Mouse (Mus musculus) forebrain, embryonic 15.5 days (tissue): ENCODE data around the gene Slc22a16. TPM values are rescaled to one million over a fixed set of nuclear protein-coding genes. Genes with fewer than 3 reads are reported as not detected.

ENCODE experiments used
- ATAC-seq: fragments of 200-750 bp; cut with Nextera tagmentation; replicated peaks from 2 replicates; pipeline ENCODE4 v1.8.0; 2017; ENCODE audit warnings: mild to moderate bottlenecking, moderate TSS enrichment, moderate library complexity
- H3K27ac ChIP-seq: fragments of 300-500 bp; sonication (generic); replicated peaks from 2 replicates; pipeline ENCODE4 v1.5.1; 2015; ENCODE audit warnings: mild to moderate bottlenecking, inconsistent platforms
- H3K27me3 ChIP-seq: fragments of 300-500 bp; sonication (generic); 2 replicates; pipeline ENCODE4 v1.6.1; 2015; ENCODE audit warnings: inconsistent platforms
- H3K36me3 ChIP-seq: fragments of 300-500 bp; sonication (generic); 2 replicates; pipeline ENCODE4 v1.6.1; 2015; ENCODE audit warnings: mild to moderate bottlenecking, inconsistent platforms
- H3K4me1 ChIP-seq: fragments of 300-500 bp; sonication (generic); 2 replicates; pipeline ENCODE4 v1.6.1; 2015; ENCODE audit warnings: inconsistent platforms
- H3K4me2 ChIP-seq: fragments of 300-500 bp; sonication (generic); replicated peaks from 2 replicates; pipeline ENCODE4 v1.6.1; 2015; ENCODE audit warnings: mild to moderate bottlenecking, inconsistent platforms
- H3K4me3 ChIP-seq: fragments of 300-500 bp; sonication (generic); 2 replicates; pipeline ENCODE4 v1.5.1; 2015; ENCODE audit warnings: mild to moderate bottlenecking, inconsistent platforms
- H3K9ac ChIP-seq: fragments of 300-500 bp; sonication (generic); replicated peaks from 2 replicates; pipeline ENCODE4 v1.6.1; 2015; ENCODE audit warnings: mild to moderate bottlenecking, inconsistent platforms
- H3K9me3 ChIP-seq: fragments of 300-500 bp; sonication (generic); 2 replicates; pipeline ENCODE4 v1.6.1; 2016; ENCODE audit warnings: inconsistent platforms
- WGBS: fragments of 180-500 bp; shearing (Covaris S2); methylation state at CpG from one replicate; pipeline ENCODE4 v1.1.7; 2015; ENCODE audit warnings: mixed read lengths; 5-methylcytosine and 5-hydroxymethylcytosine counted together
- polyA plus RNA-seq: library from polyadenylated mRNA; unstranded; fragments of >200 nt; fragmentation: Nextera tagmentation; extraction: Ambion mirVana; gene quantifications from 2 replicates; pipeline ENCODE4 v1.2.1, GENCODE M21; 2015

The Slc22a16 gene
- polyA plus RNA-seq, 1 experiment from 2014 or later, result not detected

GRCm38 (mm10) chr10:40629140-40629539, 59.0 kb downstream of the Slc22a16 start:
- H3K27me3 ChIP-seq, result no peaks in the 10 kb centered on the region
- 74% methylated on average over 7 of the region's 7 CpGs for WGBS
- H3K4me3 ChIP-seq, result no peak overlapping the region
- H3K4me1 ChIP-seq, result 0 out of 2 replicates have a peak, but pooled peaks cover 3% of the 10 kb centered on the region
- no peak for ATAC-seq
- H3K27ac ChIP-seq, result no peak overlapping the region
- H3K36me3 ChIP-seq, result no peaks in the 10 kb centered on the region
- H3K4me2 ChIP-seq, result no peak overlapping the region
- no peak overlapping the region for H3K9ac ChIP-seq
- no peaks in the 10 kb centered on the region for H3K9me3 ChIP-seq

- no peak for ATAC-seq
- no peaks in the 10 kb centered on the region for H3K9me3 ChIP-seq
- H3K9ac ChIP-seq, result no peak within 1 kb of the TSS
- H3K4me3 ChIP-seq, result no peak within 1 kb of the TSS
- H3K4me1 ChIP-seq, result 0 out of 2 replicates have a peak, but pooled peaks cover 3% of the 10 kb centered on the region
- no peak within 1 kb of the TSS for H3K27ac ChIP-seq
- 65% methylated on average over 8 of the region's 8 CpGs for WGBS
- no peaks in the 10 kb centered on the region for H3K27me3 ChIP-seq
- no peak within 1 kb of the TSS for H3K4me2 ChIP-seq
- no peaks in the 10 kb centered on the region for H3K36me3 ChIP-seq
These were observed 59.6 kb downstream of the Slc22a16 start, which contains the start of gene Ddo for GRCm38 (mm10) chr10:40629656-40630311. Ddo (plus strand) TSS chr10:40630011.

GRCm38 (mm10) chr10:40630457-40630856, 60.3 kb downstream of the Slc22a16 start:
- Histone ChIP-seq H3K27ac (no peak overlapping the region), H3K4me1 (0 out of 2 replicates have a peak, but pooled peaks cover 3% of the 10 kb centered on the region), H3K4me2 (no peak overlapping the region), H3K27me3 (no peaks in the 10 kb centered on the region), H3K36me3 (no peaks in the 10 kb centered on the region), H3K9ac (no peak overlapping the region), H3K4me3 (no peak overlapping the region), H3K9me3 (no peaks in the 10 kb centered on the region)
- WGBS, result 64% methylated on average over 5 of the region's 5 CpGs
- ATAC-seq, result no peak

DNA sequence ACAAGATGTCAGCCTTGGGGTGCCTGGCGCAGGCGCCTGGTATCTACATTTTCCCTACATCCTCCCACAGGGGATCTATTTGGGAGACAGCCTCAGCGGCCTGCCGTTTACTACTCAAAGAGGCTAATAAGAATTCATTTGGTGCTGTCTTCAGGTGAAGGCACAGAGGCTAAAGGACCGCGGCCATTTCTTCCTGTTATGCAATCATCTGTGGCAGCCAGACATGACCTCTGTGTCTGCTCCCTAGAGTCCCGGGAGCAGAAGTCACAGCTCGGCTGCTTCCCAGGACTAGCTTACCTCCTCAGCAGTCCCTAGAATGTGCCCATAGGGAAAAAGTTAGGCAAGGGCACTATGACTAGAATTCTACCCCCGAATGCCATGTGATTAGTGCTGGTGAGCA, 60.8 kb downstream of the Slc22a16 start:
- no peak for ATAC-seq

DNA sequence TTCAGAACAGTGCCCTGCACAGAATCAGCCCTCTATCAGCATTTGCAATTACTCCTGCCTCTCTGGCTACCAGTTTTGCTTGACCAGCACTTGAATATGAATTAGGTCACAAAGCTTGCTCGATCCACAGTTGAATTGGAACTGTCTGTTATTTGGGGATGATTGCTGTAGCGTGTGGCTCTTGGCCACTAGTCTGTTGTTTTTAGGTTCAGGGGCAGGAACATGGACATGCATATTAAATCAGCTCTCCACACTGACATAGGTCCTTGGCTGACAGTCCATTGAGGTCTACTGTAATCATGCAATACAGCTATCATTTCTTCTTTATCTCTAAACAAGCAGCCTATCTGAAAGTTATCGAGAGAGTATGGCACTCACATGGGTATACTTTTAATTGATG, 62.0 kb downstream of the Slc22a16 start:
- no peak overlapping the region for H3K4me3 ChIP-seq
- no peaks in the 10 kb centered on the region for H3K27me3 ChIP-seq
- no peak overlapping the region for H3K27ac ChIP-seq
- WGBS, result 52% methylated on average over 3 of the region's 3 CpGs
- no peak; the same call in 1 of the 2 replicates for ATAC-seq
- H3K9ac ChIP-seq, result no peak overlapping the region
- no peaks in the 10 kb centered on the region for H3K9me3 ChIP-seq
- H3K4me2 ChIP-seq, result no peak overlapping the region
- no peaks in the 10 kb centered on the region for H3K36me3 ChIP-seq
- 0 out of 2 replicates have a peak, but pooled peaks cover 3% of the 10 kb centered on the region for H3K4me1 ChIP-seq

More for the DNA sequence above, 60.8 kb downstream of the Slc22a16 start:
- no peak overlapping the region for H3K4me2 ChIP-seq
- 89% methylated on average over 9 of the region's 9 CpGs for WGBS
- no peaks in the 10 kb centered on the region for H3K27me3 ChIP-seq
- no peaks in the 10 kb centered on the region for H3K36me3 ChIP-seq
- no peak overlapping the region for H3K4me3 ChIP-seq
- 0 out of 2 replicates have a peak, but pooled peaks cover 3% of the 10 kb centered on the region for H3K4me1 ChIP-seq
- H3K9me3 ChIP-seq, result no peaks in the 10 kb centered on the region
- no peak overlapping the region for H3K9ac ChIP-seq
- H3K27ac ChIP-seq, result no peak overlapping the region

- H3K27ac ChIP-seq, result no peak overlapping the region
- no peak overlapping the region for H3K4me3 ChIP-seq
- 67% methylated on average over 10 of the region's 10 CpGs for WGBS
- H3K9me3 ChIP-seq, result no peaks in the 10 kb centered on the region
- H3K36me3 ChIP-seq, result no peaks in the 10 kb centered on the region
- no peak overlapping the region for H3K9ac ChIP-seq
- no peak overlapping the region for H3K4me2 ChIP-seq
- no peak for ATAC-seq
- H3K27me3 ChIP-seq, result no peaks in the 10 kb centered on the region
- peaks cover 16% of the 10 kb centered on the region; the same call in 1 of the 2 replicates for H3K4me1 ChIP-seq
These were observed 67.2 kb downstream of the Slc22a16 start for GRCm38 (mm10) chr10:40637331-40637730.

- H3K4me2 ChIP-seq, result no peak overlapping the region
- WGBS, result 23% methylated on average over 7 of the region's 7 CpGs
- H3K4me3 ChIP-seq, result no peak overlapping the region
- H3K27ac ChIP-seq, result no peak overlapping the region
- ATAC-seq, result peak; percentile 53
- H3K36me3 ChIP-seq, result no peaks in the 10 kb centered on the region
- H3K9me3 ChIP-seq, result no peaks in the 10 kb centered on the region
- peaks cover 16% of the 10 kb centered on the region; the same call in 1 of the 2 replicates for H3K4me1 ChIP-seq
- H3K9ac ChIP-seq, result no peak overlapping the region
- H3K27me3 ChIP-seq, result no peaks in the 10 kb centered on the region
These were observed 68.1 kb downstream of the Slc22a16 start for GRCm38 (mm10) chr10:40638276-40638675.

DNA sequence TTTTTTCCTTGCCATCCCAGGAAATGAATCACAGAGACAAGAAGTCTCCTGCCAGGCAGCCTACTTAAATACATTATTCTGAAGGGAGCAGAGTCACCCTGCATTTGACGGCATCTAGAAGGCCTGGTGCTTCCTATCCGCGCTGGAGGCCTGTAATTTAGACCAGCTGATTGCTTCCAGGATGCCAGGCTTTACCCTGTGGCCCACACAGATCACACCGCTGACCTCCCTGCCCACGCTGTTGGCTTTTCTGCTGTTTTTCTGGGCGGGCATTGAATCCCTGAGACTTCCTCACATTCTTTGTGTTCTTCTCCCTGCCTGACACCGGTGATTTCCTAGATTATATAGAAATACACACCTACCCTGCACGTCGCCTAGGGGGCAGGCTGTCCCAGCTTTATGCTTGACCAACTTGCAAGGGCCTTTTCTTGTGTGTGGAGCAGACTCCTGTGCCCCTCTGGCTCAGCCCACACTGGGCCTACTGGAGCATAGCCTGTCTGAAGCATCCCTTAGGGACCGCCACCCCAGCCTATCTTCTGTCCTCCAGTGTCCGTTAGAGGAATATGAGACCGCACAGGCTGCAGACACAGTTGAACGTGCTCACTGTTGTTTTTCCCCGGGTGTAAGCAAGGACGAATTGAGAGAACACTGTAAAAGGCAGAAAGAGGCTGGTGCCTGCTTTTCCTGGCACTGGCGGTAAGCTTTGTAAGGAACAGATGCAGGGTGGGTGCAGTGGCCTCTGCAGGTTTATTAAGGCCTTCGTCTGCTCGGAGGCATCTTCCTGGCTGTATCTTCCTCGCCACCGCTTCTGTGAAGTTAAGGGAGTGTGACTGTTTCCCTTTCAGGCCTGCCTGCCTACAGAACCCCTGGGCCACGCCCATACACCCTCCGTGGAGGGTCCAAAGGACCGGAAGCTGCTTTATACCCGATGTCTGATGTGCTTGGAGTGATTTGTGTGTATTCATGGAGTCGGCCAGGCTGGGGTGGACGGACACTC, 69.0 kb downstream of the Slc22a16 start:
- H3K9me3 ChIP-seq, result no peaks in the 10 kb centered on the region
- H3K27ac ChIP-seq, result no peak overlapping the region; the same call in 1 of the 2 replicates
- H3K4me3 ChIP-seq, result no peak overlapping the region
- no peaks in the 10 kb centered on the region for H3K36me3 ChIP-seq
- peak; percentile 48; the same call in 1 of the 2 replicates for ATAC-seq
- WGBS, result 60% methylated on average over 26 of the region's 26 CpGs
- no peaks in the 10 kb centered on the region for H3K27me3 ChIP-seq
- no peak overlapping the region for H3K9ac ChIP-seq
- H3K4me1 ChIP-seq, result peaks cover 16% of the 10 kb centered on the region; the same call in 1 of the 2 replicates
- H3K4me2 ChIP-seq, result no peak overlapping the region

GRCm38 (mm10) chr10:40640406-40640805, 70.3 kb downstream of the Slc22a16 start:
- H3K36me3 ChIP-seq, result no peaks in the 10 kb centered on the region
- H3K4me1 ChIP-seq, result peaks cover 16% of the 10 kb centered on the region; the same call in 1 of the 2 replicates
- no peaks in the 10 kb centered on the region for H3K27me3 ChIP-seq
- no peak overlapping the region for H3K27ac ChIP-seq
- H3K9me3 ChIP-seq, result no peaks in the 10 kb centered on the region
- H3K4me2 ChIP-seq, result no peak overlapping the region
- H3K9ac ChIP-seq, result no peak overlapping the region
- no peak overlapping the region for H3K4me3 ChIP-seq
- WGBS, result 89% methylated on average over 4 of the region's 4 CpGs
- no peak for ATAC-seq

DNA sequence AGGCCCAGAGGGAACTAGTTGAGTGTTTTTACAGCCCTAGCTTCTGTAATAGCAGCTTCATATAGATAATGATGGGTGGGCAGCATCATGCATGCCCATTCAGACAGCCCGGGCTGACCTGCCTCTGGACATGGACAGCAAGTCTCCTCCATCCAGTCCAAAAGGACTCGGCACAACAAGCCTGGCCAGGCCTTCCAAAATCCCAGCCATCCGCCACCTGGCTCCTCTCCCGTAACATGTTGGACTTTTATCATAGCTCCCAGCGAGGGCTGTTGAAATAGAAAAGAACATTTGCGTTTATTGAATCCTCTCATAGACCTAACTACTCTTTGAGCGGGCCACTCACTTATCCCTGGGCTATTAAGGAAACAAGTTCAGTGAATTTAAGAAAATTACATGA, 71.8 kb downstream of the Slc22a16 start:
- WGBS, result 86% methylated on average over 7 of the region's 7 CpGs
- ATAC-seq, result no peak
- Histone ChIP-seq H3K36me3 (no peaks in the 10 kb centered on the region), H3K4me1 (peaks cover 16% of the 10 kb centered on the region; the same call in 1 of the 2 replicates), H3K4me2 (no peak overlapping the region), H3K9me3 (no peaks in the 10 kb centered on the region), H3K4me3 (no peak overlapping the region), H3K9ac (no peak overlapping the region), H3K27me3 (no peaks in the 10 kb centered on the region), H3K27ac (no peak overlapping the region)

GRCm38 (mm10) chr10:40643126-40643525, 73.0 kb downstream of the Slc22a16 start:
- Histone ChIP-seq H3K27ac (no peak overlapping the region), H3K27me3 (no peaks in the 10 kb centered on the region), H3K4me2 (no peak overlapping the region), H3K4me1 (peaks cover 16% of the 10 kb centered on the region; the same call in 1 of the 2 replicates), H3K4me3 (no peak overlapping the region), H3K36me3 (no peaks in the 10 kb centered on the region), H3K9me3 (no peaks in the 10 kb centered on the region), H3K9ac (no peak overlapping the region)
- WGBS, result 82% methylated on average over 5 of the region's 5 CpGs
- ATAC-seq, result no peak

DNA sequence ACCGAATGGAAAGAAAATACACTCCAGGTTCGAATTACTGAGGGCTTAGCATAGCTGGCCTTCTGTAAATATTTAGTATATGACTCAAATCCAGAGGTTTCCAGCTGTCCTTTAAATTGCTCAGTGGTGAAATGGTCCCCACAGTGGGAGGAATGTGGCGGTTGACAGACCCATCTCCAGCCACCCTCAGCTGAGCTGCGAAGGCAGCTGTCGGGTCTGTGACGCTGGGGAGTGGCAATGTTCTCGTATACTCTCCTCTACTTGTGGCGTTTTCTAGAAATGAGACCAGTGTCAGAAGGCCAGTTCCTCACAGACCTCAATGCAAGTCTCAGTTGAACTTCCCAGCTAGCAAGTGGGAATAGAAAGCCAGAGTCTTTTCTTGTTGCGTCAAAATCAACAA, 74.3 kb downstream of the Slc22a16 start:
- Histone ChIP-seq H3K4me3 (no peak overlapping the region), H3K4me2 (no peak overlapping the region), H3K36me3 (no peaks in the 10 kb centered on the region), H3K27ac (no peak overlapping the region), H3K27me3 (no peaks in the 10 kb centered on the region), H3K4me1 (0 out of 2 replicates have a peak, but pooled peaks cover 3% of the 10 kb centered on the region), H3K9ac (no peak overlapping the region), H3K9me3 (no peaks in the 10 kb centered on the region)
- no peak for ATAC-seq
- 79% methylated on average over 9 of the region's 9 CpGs for WGBS
